Mouse (Mus musculus) MEL (cell line): ENCODE measurements around the gene Akr1b8.

ENCODE experiments used
- CTCF ChIP-seq, 3 experiments: IDR thresholded peaks in 2 of 3; conservative IDR thresholded peaks in 1 of 3; 2 replicates each; pipeline ENCODE4 v1.5.1; 2011 to 2012; ENCODE audit warnings: low read length in 3 of 3, low read depth in 2 of 3, mild to moderate bottlenecking in 2 of 3, improper control_type of control experiment in 1 of 3, inconsistent platforms in 1 of 3, mixed read lengths in 1 of 3, moderate library complexity in 1 of 3; ENCODE audit not compliant: control insufficient read depth in 1 of 3, insufficient read depth in 1 of 3, poor library complexity in 1 of 3, severe bottlenecking in 1 of 3
- MAX ChIP-seq: IDR thresholded peaks from 2 replicates; pipeline ENCODE4 v1.6.1; 2011; ENCODE audit warnings: low read length, improper control_type of control experiment
- MEF2A ChIP-seq: IDR thresholded peaks from 2 replicates; pipeline ENCODE4 v1.6.1; 2014; ENCODE audit warnings: low read depth, mild to moderate bottlenecking, inconsistent platforms, low read length, improper control_type of control experiment; ENCODE audit not compliant: poor library complexity, insufficient replicate concordance, severe bottlenecking; ENCODE audit errors: extremely low read depth
- NELFE ChIP-seq: IDR thresholded peaks from 2 replicates; pipeline ENCODE4 v1.6.1; 2011; ENCODE audit warnings: low read depth, low read length, improper control_type of control experiment
- SMC3 ChIP-seq: IDR thresholded peaks from 2 replicates; pipeline ENCODE4 v1.6.1; 2011; ENCODE audit warnings: low read depth, low read length, improper control_type of control experiment

- no peak for TF ChIP-seq MAX
- TF ChIP-seq NELFE: no peak
- TF ChIP-seq CTCF (IDR thresholded peaks at IDR 0.05 in 2 of 3, conservative IDR thresholded peaks at IDR 0.05 in 1 of 3; ENCODE audit: control insufficient read depth in 1 of 3, insufficient read depth in 1 of 3, low read depth in 2 of 3, low read length in 3 of 3, poor library complexity in 1 of 3, severe bottlenecking in 1 of 3): no peak
- no peak for TF ChIP-seq MEF2A
- TF ChIP-seq SMC3: no peak
These were observed 45.8 kb downstream of the Akr1b8 start for GRCm38 (mm10) chr6:34399606-34400220.
